Mouse (Mus musculus) cortical plate, adult 2 months (tissue): ENCODE measurements at regions not wholly inside any gene's neighbourhood (a gene's known extent, or its start where the extent isn't known, plus 50 kb on each side); places are given as distances from the start of the nearest gene placed in this dataset.

Experiments
- CTCF ChIP-seq: fragments of 200-500 bp; IDR thresholded peaks from 2 replicates; pipeline ENCODE4 v1.5.1; 2011; ENCODE audit warnings: mild to moderate bottlenecking, control low read depth, low read length; ENCODE audit not compliant: insufficient read depth; ENCODE audit errors: extremely low read depth
- POLR2A ChIP-seq: fragments of 200-500 bp; IDR thresholded peaks from 2 replicates; pipeline ENCODE4 v1.6.1; 2011; ENCODE audit warnings: mild to moderate bottlenecking, low read length, control low read depth; ENCODE audit not compliant: insufficient read depth; ENCODE audit errors: extremely low read depth

DNA sequence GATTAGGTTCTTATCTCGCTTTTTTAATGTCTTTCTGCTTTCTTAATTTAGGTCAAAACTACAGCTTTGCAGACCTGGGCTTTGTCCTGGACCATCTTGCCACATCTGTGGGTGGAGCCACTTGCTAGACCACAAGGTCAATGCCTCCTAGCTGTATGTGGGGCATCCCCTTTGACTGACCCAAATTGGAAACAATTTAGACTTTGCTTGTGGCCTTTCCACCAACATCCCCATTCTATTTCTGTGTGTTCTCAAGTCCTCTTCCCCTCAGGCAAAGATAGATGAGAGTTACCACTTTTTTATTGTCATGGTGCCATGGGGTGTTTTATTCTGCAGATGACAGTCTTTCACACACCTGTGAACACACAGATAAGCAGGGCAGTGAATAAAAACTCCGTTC lies 572.0 kb downstream of the Lmo4 start:
- no peak for TF ChIP-seq CTCF
- no peak for TF ChIP-seq POLR2A
